Mouse (Mus musculus) midbrain, embryonic 14.5 days (tissue): ENCODE measurements around the gene Hmcn2. TPM values are rescaled to one million over a fixed set of nuclear protein-coding genes. Genes with fewer than 3 reads are reported as not detected.

Experiments used
- ATAC-seq: fragments of 200-750 bp; cut with Nextera tagmentation; 2 replicates; pipeline ENCODE4 v1.8.0; 2017; ENCODE audit warnings: moderate number of reproducible peaks, moderate library complexity; ENCODE audit not compliant: low FRiP score, low TSS enrichment
- DNase-seq: peaks from one replicate; pipeline ENCODE4 v3.0.0-alpha.2; 2015
- H3K27ac ChIP-seq: fragments of 300-500 bp; sonication (generic); replicated peaks from 2 replicates; pipeline ENCODE4 v1.5.1; 2014; ENCODE audit warnings: mild to moderate bottlenecking, low read depth, low read length, moderate library complexity
- H3K27me3 ChIP-seq: fragments of 300-500 bp; sonication (generic); 2 replicates; pipeline ENCODE4 v1.6.1; 2014; ENCODE audit warnings: low read length, control low read depth, mixed read lengths; ENCODE audit not compliant: control insufficient read depth, insufficient read depth
- H3K36me3 ChIP-seq: fragments of 300-500 bp; sonication (generic); 2 replicates; pipeline ENCODE4 v1.6.1; 2014; ENCODE audit warnings: low read length, control low read depth; ENCODE audit not compliant: control insufficient read depth, insufficient read depth
- H3K4me1 ChIP-seq: fragments of 300-500 bp; sonication (generic); 2 replicates; pipeline ENCODE4 v1.6.1; 2014; ENCODE audit warnings: mild to moderate bottlenecking, antibody characterized with exemption, low read length, control low read depth; ENCODE audit not compliant: control insufficient read depth, insufficient read depth
- H3K4me2 ChIP-seq: fragments of 300-500 bp; sonication (generic); 2 replicates; pipeline ENCODE4 v1.6.1; 2014; ENCODE audit warnings: mild to moderate bottlenecking, low read length, moderate library complexity
- H3K4me3 ChIP-seq: fragments of 300-500 bp; sonication (generic); replicated peaks from 2 replicates; pipeline ENCODE4 v1.5.1; 2014; ENCODE audit warnings: low read depth, low read length
- H3K9ac ChIP-seq: fragments of 300-500 bp; sonication (generic); replicated peaks from 2 replicates; pipeline ENCODE4 v1.6.1; 2014; ENCODE audit warnings: mild to moderate bottlenecking, low read length, moderate library complexity
- H3K9me3 ChIP-seq: fragments of 300-500 bp; sonication (generic); 2 replicates; pipeline ENCODE4 v1.6.1; 2016; ENCODE audit warnings: low read length, control low read depth, mixed read lengths; ENCODE audit not compliant: control insufficient read depth
- WGBS: fragments of 180-500 bp; shearing (Covaris S2); extraction: QIAGEN DNeasy Blood & Tissue Kit; methylation state at CpG from one replicate; pipeline ENCODE4 v1.1.7; 2014; 5-methylcytosine and 5-hydroxymethylcytosine counted together
- polyA plus RNA-seq: library from polyadenylated mRNA; unstranded; fragments of >200 nt; fragmentation: Nextera tagmentation; extraction: Ambion mirVana; gene quantifications from 2 replicates; pipeline ENCODE4 v1.2.1, GENCODE M21; 2014

Gene Hmcn2
- polyA plus RNA-seq, 1 experiment from 2014 or later, result 0.08 TPM

GRCm38 (mm10) chr2:31298814-31299213 lies 15.4 kb upstream of the Hmcn2 start:
- 41% methylated on average over 4 of the region's 4 CpGs for WGBS
- Histone ChIP-seq H3K9ac (no peak overlapping the region), H3K4me2 (peak overlapping the region; percentile 57), H3K27me3 (no peaks in the 10 kb centered on the region), H3K9me3 (no peaks in the 10 kb centered on the region), H3K27ac (no peak overlapping the region), H3K4me1 (peaks cover 10% of the 10 kb centered on the region; the same call in 1 of the 2 replicates), H3K4me3 (peak overlapping the region; percentile 42; the same call in 1 of the 2 replicates), H3K36me3 (peaks cover 8% of the 10 kb centered on the region)
- ATAC-seq, result no peak
- peak; percentile 25 for DNase-seq

GRCm38 (mm10) chr2:31299266-31299665 lies 14.9 kb upstream of the Hmcn2 start:
- H3K4me2 ChIP-seq, result no peak overlapping the region

GRCm38 (mm10) chr2:31299996-31300395 lies 14.2 kb upstream of the Hmcn2 start:
- H3K27me3 ChIP-seq, result no peaks in the 10 kb centered on the region
- H3K4me2 ChIP-seq, result no peak overlapping the region
- no peak for ATAC-seq
- no peak overlapping the region for H3K9ac ChIP-seq
- H3K4me3 ChIP-seq, result no peak overlapping the region
- 83% methylated on average over 10 of the region's 10 CpGs for WGBS
- no peaks in the 10 kb centered on the region for H3K9me3 ChIP-seq
- H3K4me1 ChIP-seq, result peaks cover 10% of the 10 kb centered on the region; the same call in 1 of the 2 replicates
- no peak for DNase-seq
- H3K27ac ChIP-seq, result no peak overlapping the region
- H3K36me3 ChIP-seq, result no peaks in the 10 kb centered on the region

More at GRCm38 (mm10) chr2:31299266-31299665, 14.9 kb upstream of the Hmcn2 start:
- WGBS, result 18% methylated on average over 4 of the region's 4 CpGs
- Histone ChIP-seq H3K9ac (no peak overlapping the region), H3K27me3 (no peaks in the 10 kb centered on the region), H3K4me3 (no peak overlapping the region), H3K4me1 (peaks cover 10% of the 10 kb centered on the region; the same call in 1 of the 2 replicates), H3K36me3 (peaks cover 4% of the 10 kb centered on the region; the same call in 1 of the 2 replicates), H3K9me3 (no peaks in the 10 kb centered on the region), H3K27ac (no peak overlapping the region)
- ATAC-seq, result no peak
- peak; percentile 89 for DNase-seq

- Histone ChIP-seq H3K9me3 (no peaks in the 10 kb centered on the region), H3K36me3 (no peaks in the 10 kb centered on the region), H3K4me2 (no peak overlapping the region), H3K9ac (no peak overlapping the region), H3K27me3 (no peaks in the 10 kb centered on the region), H3K4me3 (no peak overlapping the region), H3K4me1 (peaks cover 9% of the 10 kb centered on the region; the same call in 1 of the 2 replicates), H3K27ac (no peak overlapping the region)
- ATAC-seq, result no peak
- 86% methylated on average over 9 of the region's 9 CpGs for WGBS
- no peak for DNase-seq
Observed at GRCm38 (mm10) chr2:31303177-31303576, 11.0 kb upstream of the Hmcn2 start.

- no peak overlapping the region for H3K4me3 ChIP-seq
- ATAC-seq, result no peak
- 84% methylated on average over 9 of the region's 9 CpGs for WGBS
- no peak overlapping the region for H3K4me2 ChIP-seq
- no peaks in the 10 kb centered on the region for H3K36me3 ChIP-seq
- H3K27ac ChIP-seq, result no peak overlapping the region
- no peak for DNase-seq
- no peaks in the 10 kb centered on the region for H3K9me3 ChIP-seq
- no peak overlapping the region for H3K9ac ChIP-seq
- no peaks in the 10 kb centered on the region for H3K27me3 ChIP-seq
- no peaks in the 10 kb centered on the region for H3K4me1 ChIP-seq
Observed at GRCm38 (mm10) chr2:31304191-31304590, 10.0 kb upstream of the Hmcn2 start.

GRCm38 (mm10) chr2:31304801-31305665 lies 9.2 kb upstream of the Hmcn2 start:
- WGBS, result 77% methylated on average over 22 of the region's 22 CpGs
- Histone ChIP-seq H3K4me2 (no peak overlapping the region), H3K4me3 (no peak overlapping the region), H3K36me3 (no peaks in the 10 kb centered on the region), H3K9me3 (no peaks in the 10 kb centered on the region), H3K27me3 (no peaks in the 10 kb centered on the region), H3K4me1 (no peaks in the 10 kb centered on the region), H3K9ac (no peak overlapping the region), H3K27ac (no peak overlapping the region)
- no peak for DNase-seq
- ATAC-seq, result no peak

GRCm38 (mm10) chr2:31305684-31306083 lies 8.5 kb upstream of the Hmcn2 start:
- 43% methylated on average over 4 of the region's 4 CpGs for WGBS
- no peak overlapping the region for H3K4me2 ChIP-seq
- H3K9ac ChIP-seq, result no peak overlapping the region
- H3K27me3 ChIP-seq, result no peaks in the 10 kb centered on the region
- DNase-seq, result peak; percentile 63
- H3K4me1 ChIP-seq, result no peaks in the 10 kb centered on the region
- no peak overlapping the region for H3K4me3 ChIP-seq
- H3K36me3 ChIP-seq, result no peaks in the 10 kb centered on the region
- no peaks in the 10 kb centered on the region for H3K9me3 ChIP-seq
- no peak overlapping the region for H3K27ac ChIP-seq
- no peak for ATAC-seq

GRCm38 (mm10) chr2:31308257-31308656 lies 6.0 kb upstream of the Hmcn2 start:
- ATAC-seq, result no peak
- H3K36me3 ChIP-seq, result no peaks in the 10 kb centered on the region
- H3K4me1 ChIP-seq, result no peaks in the 10 kb centered on the region
- H3K9ac ChIP-seq, result no peak overlapping the region
- H3K27ac ChIP-seq, result no peak overlapping the region
- H3K9me3 ChIP-seq, result no peaks in the 10 kb centered on the region
- DNase-seq, result no peak
- 69% methylated on average over 4 of the region's 4 CpGs for WGBS
- peaks cover 11% of the 10 kb centered on the region for H3K27me3 ChIP-seq
- no peak overlapping the region for H3K4me2 ChIP-seq
- H3K4me3 ChIP-seq, result no peak overlapping the region

GRCm38 (mm10) chr2:31309549-31309948 lies 4.7 kb upstream of the Hmcn2 start:
- no peak overlapping the region for H3K27ac ChIP-seq
- no peak for DNase-seq
- WGBS, result 69% methylated on average over 15 of the region's 15 CpGs
- no peak overlapping the region for H3K4me3 ChIP-seq
- no peaks in the 10 kb centered on the region for H3K4me1 ChIP-seq
- no peak overlapping the region for H3K9ac ChIP-seq
- H3K4me2 ChIP-seq, result no peak overlapping the region
- no peaks in the 10 kb centered on the region for H3K36me3 ChIP-seq
- H3K27me3 ChIP-seq, result peaks cover 24% of the 10 kb centered on the region
- ATAC-seq, result no peak
- H3K9me3 ChIP-seq, result no peaks in the 10 kb centered on the region
